Comparison of ENCODE assay signal across 14 mouse cellular contexts in the genomic region with DNA sequence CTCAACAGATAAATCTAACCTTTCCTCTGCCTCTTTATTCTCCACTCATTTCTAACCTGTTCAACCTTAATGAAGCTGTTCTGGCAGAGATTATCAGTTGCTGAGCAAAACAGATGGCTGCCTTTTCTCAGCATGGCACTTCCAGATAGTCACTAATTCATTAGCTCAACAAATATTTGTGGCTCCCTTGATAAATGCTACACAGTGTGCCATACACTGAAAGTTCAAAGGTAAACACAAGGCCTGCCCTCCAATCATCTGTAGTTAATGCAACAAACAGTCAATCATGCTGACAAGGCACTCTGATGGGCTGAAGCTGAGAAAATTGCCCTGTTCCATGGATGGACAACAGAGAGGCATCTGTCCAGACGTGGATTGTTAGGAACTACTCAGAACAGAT.
DNase-seq lines count a peak whose midpoint lies in the region; ATAC-seq and TF ChIP-seq lines count a peak whose summit lies in the region.
"Had no signal": no experiment of that assay in that cellular context is flagged by ENCODE, and none has a peak within 500 bp of the region (broad histone marks: within the 10 kb centered on the region; RNA-seq: fewer than 3 reads in every experiment).

No protein-coding gene starts in this region.

- H3K4me3 ChIP-seq in lung, embryonic 14.5 days (ENCODE audit: low read depth, low read length) = no peak overlapping the region
- H3K4me3 ChIP-seq in lung, postnatal 0 days (ENCODE audit: low read depth, low read length) = no peak overlapping the region
- peak overlapping the region; percentile 59 for H3K4me3 ChIP-seq in erythroblast, embryonic 14.5 days (replicated peaks)
- no peak overlapping the region for H3K4me3 ChIP-seq in kidney, embryonic 16.5 days (ENCODE audit: low read length)
- H3K4me3 ChIP-seq: embryonic facial prominence, embryonic 10.5 days; heart, adult 2 months; myocyte had no signal

- no peak overlapping the region; the same call in 1 of the 2 replicates for H3K27ac ChIP-seq in lung, embryonic 14.5 days (ENCODE audit: low read depth)
- no peak overlapping the region for H3K27ac ChIP-seq in lung, postnatal 0 days (ENCODE audit: low read length)
- no peak overlapping the region for H3K27ac ChIP-seq in kidney, embryonic 16.5 days (ENCODE audit: low read length)
- H3K27ac ChIP-seq: embryonic facial prominence, embryonic 10.5 days; heart, adult 2 months; kidney, postnatal 0 days had no signal

- no peaks in the 10 kb centered on the region for H3K36me3 ChIP-seq in lung, embryonic 14.5 days (ENCODE audit: insufficient read depth)
- no peaks in the 10 kb centered on the region for H3K36me3 ChIP-seq in lung, postnatal 0 days (ENCODE audit: insufficient read depth, low read length)
- peaks cover 4% of the 10 kb centered on the region for H3K36me3 ChIP-seq in erythroblast, embryonic 14.5 days (ENCODE audit: control insufficient read depth)
- no peaks in the 10 kb centered on the region for H3K36me3 ChIP-seq in kidney, embryonic 16.5 days (ENCODE audit: insufficient read depth, low read length)
- H3K36me3 ChIP-seq: embryonic facial prominence, embryonic 10.5 days had no signal

- DNase-seq in lung, embryonic 14.5 days = peak; percentile 12
- DNase-seq in lung, postnatal 0 days (ENCODE audit: low spot score) = no peak
- DNase-seq in c-Kit-positive CD71-positive TER-119-negative erythroid progenitor cells, embryonic 14.5 days (ENCODE audit: low read depth) = peak; percentile 58
- DNase-seq in kidney, adult 9 months = no peak
- DNase-seq: heart, adult 2 months; heart, postnatal 36 days; layer of hippocampus, postnatal 36 days; lung, postnatal 10 days had no signal

- TF ChIP-seq CTCF in lung, embryonic 14.5 days (IDR thresholded peaks at IDR 0.05; ENCODE audit: low read depth) = no peak
- TF ChIP-seq CTCF in lung, postnatal 0 days (IDR thresholded peaks at IDR 0.05) = no peak

- WGBS in lung, embryonic 14.5 days = 32% methylated on average over 1 of the region's 1 CpGs
- WGBS in lung, postnatal 0 days = 34% methylated on average over 1 of the region's 1 CpGs
- WGBS in kidney, embryonic 16.5 days = 43% methylated on average over 1 of the region's 1 CpGs

- H3K9ac ChIP-seq in lung, embryonic 14.5 days = no peak overlapping the region
- no peak overlapping the region for H3K9ac ChIP-seq in lung, postnatal 0 days (replicated peaks; ENCODE audit: low read depth)
- H3K9ac ChIP-seq in kidney, embryonic 16.5 days (replicated peaks; ENCODE audit: low read length) = no peak overlapping the region

- ATAC-seq in lung, embryonic 14.5 days (ENCODE audit: insufficient read depth) = peak; percentile 53; the same call in 1 of the 2 replicates
- ATAC-seq in lung, postnatal 0 days = no peak
- ATAC-seq in megakaryocyte-erythroid progenitor cell, adult 5-6 weeks (replicated peaks; ENCODE audit: low FRiP score, low TSS enrichment, poor library complexity, severe bottlenecking) = 0 out of 2 replicates have a peak, but pooled peaks have one; percentile 50
- no peak for ATAC-seq in kidney, embryonic 16.5 days (ENCODE audit: low FRiP score, low TSS enrichment)

- H3K9me3 ChIP-seq in lung, embryonic 14.5 days (ENCODE audit: low read depth, low read length) = no peaks in the 10 kb centered on the region
- H3K9me3 ChIP-seq in lung, postnatal 0 days (ENCODE audit: low read length) = no peaks in the 10 kb centered on the region
- no peaks in the 10 kb centered on the region for H3K9me3 ChIP-seq in erythroblast, embryonic 14.5 days (ENCODE audit: control insufficient read depth, low read length)
- H3K9me3 ChIP-seq in kidney, embryonic 16.5 days (ENCODE audit: low read length) = no peaks in the 10 kb centered on the region
- H3K9me3 ChIP-seq: embryonic facial prominence, embryonic 10.5 days had no signal

- TF ChIP-seq EP300 in lung, postnatal 0 days (IDR thresholded peaks at IDR 0.05) = no peak

- 0 out of 2 replicates have a peak, but pooled peaks cover under 1% of the 10 kb centered on the region for H3K4me1 ChIP-seq in lung, embryonic 14.5 days (ENCODE audit: insufficient read depth)
- H3K4me1 ChIP-seq in lung, postnatal 0 days (ENCODE audit: insufficient read depth, low read depth, low read length) = no peaks in the 10 kb centered on the region
- H3K4me1 ChIP-seq in erythroblast, embryonic 14.5 days (ENCODE audit: control insufficient read depth) = peaks cover 75% of the 10 kb centered on the region
- no peaks in the 10 kb centered on the region for H3K4me1 ChIP-seq in kidney, embryonic 16.5 days (ENCODE audit: insufficient read depth, low read length)
- H3K4me1 ChIP-seq: embryonic facial prominence, embryonic 10.5 days had no signal

- H3K4me2 ChIP-seq in lung, embryonic 14.5 days = no peak overlapping the region
- no peak overlapping the region for H3K4me2 ChIP-seq in lung, postnatal 0 days (replicated peaks; ENCODE audit: low read depth, low read length)
- H3K4me2 ChIP-seq in kidney, embryonic 16.5 days (replicated peaks; ENCODE audit: low read depth, low read length) = no peak overlapping the region

- H3K27me3 ChIP-seq in lung, embryonic 14.5 days (ENCODE audit: insufficient read depth, low read length) = no peaks in the 10 kb centered on the region
- no peaks in the 10 kb centered on the region for H3K27me3 ChIP-seq in lung, postnatal 0 days (replicated peaks; ENCODE audit: insufficient read depth, low read length)
- peaks cover 2% of the 10 kb centered on the region for H3K27me3 ChIP-seq in erythroblast, embryonic 14.5 days (ENCODE audit: control insufficient read depth)
- no peaks in the 10 kb centered on the region for H3K27me3 ChIP-seq in kidney, embryonic 16.5 days (ENCODE audit: insufficient read depth, low read length)

Comparison
In these comparisons a context has a peak if more than half of its experiments do, and no peak if none do; other contexts are left out.
1. ATAC-seq: peak in lung, embryonic 14.5 days (single experiment) and megakaryocyte-erythroid progenitor cell, adult 5-6 weeks (single experiment); none in lung, postnatal 0 days (single experiment) and kidney, embryonic 16.5 days (single experiment).
2. DNase-seq: peak in lung, embryonic 14.5 days (single experiment) and c-Kit-positive CD71-positive TER-119-negative erythroid progenitor cells, embryonic 14.5 days (single experiment); none in lung, postnatal 0 days (single experiment) and kidney, adult 9 months (single experiment).